Mouse (Mus musculus): ENCODE data around the gene Rft1.

The Rft1 gene

GRCm38 (mm10) chr14:30630811-30631576 lies 23.2 kb upstream of the Rft1 start:
- no peak for DNase-seq (ENCODE audit: low spot score)

GRCm38 (mm10) chr14:30631834-30632233 lies 22.3 kb upstream of the Rft1 start:
- no peak for DNase-seq (ENCODE audit: low spot score)

- DNase-seq (ENCODE audit: low spot score) = no peak
Measured at GRCm38 (mm10) chr14:30633708-30634107, 20.5 kb upstream of the Rft1 start.

- no peak for DNase-seq (ENCODE audit: low spot score)
Measured at GRCm38 (mm10) chr14:30634418-30634817, 19.7 kb upstream of the Rft1 start.

GRCm38 (mm10) chr14:30635219-30635910 lies 18.8 kb upstream of the Rft1 start:
- no peak for DNase-seq (ENCODE audit: low spot score)

GRCm38 (mm10) chr14:30636499-30636898 lies 17.7 kb upstream of the Rft1 start:
- DNase-seq (ENCODE audit: low spot score) = no peak

GRCm38 (mm10) chr14:30637087-30637486 lies 17.1 kb upstream of the Rft1 start:
- no peak for DNase-seq (ENCODE audit: low spot score)

GRCm38 (mm10) chr14:30638009-30638408 lies 16.2 kb upstream of the Rft1 start:
- no peak for DNase-seq (ENCODE audit: low spot score)

GRCm38 (mm10) chr14:30638686-30639085 lies 15.5 kb upstream of the Rft1 start:
- no peak for DNase-seq (ENCODE audit: low spot score)

- no peak for DNase-seq (ENCODE audit: low spot score)
Measured at GRCm38 (mm10) chr14:30641748-30642147, 12.4 kb upstream of the Rft1 start.

- DNase-seq (ENCODE audit: low spot score) = no peak
Measured at GRCm38 (mm10) chr14:30644026-30644425, 10.1 kb upstream of the Rft1 start.

GRCm38 (mm10) chr14:30645066-30645465 lies 9.1 kb upstream of the Rft1 start:
- no peak for DNase-seq (ENCODE audit: low spot score)

- DNase-seq (ENCODE audit: low spot score) = no peak
Measured at GRCm38 (mm10) chr14:30646486-30646885, 7.7 kb upstream of the Rft1 start.

GRCm38 (mm10) chr14:30648478-30648877 lies 5.7 kb upstream of the Rft1 start:
- DNase-seq (ENCODE audit: low spot score) = no peak

GRCm38 (mm10) chr14:30649745-30650144 lies 4.4 kb upstream of the Rft1 start:
- no peak for DNase-seq (ENCODE audit: low spot score)

- DNase-seq (ENCODE audit: low spot score) = no peak
Measured at GRCm38 (mm10) chr14:30650969-30651368, 3.2 kb upstream of the Rft1 start.

GRCm38 (mm10) chr14:30654691-30655228 lies 600 bp downstream of the Rft1 start:
- no peak for DNase-seq (ENCODE audit: low spot score)

GRCm38 (mm10) chr14:30655531-30655930 lies 1.4 kb downstream of the Rft1 start:
- no peak for DNase-seq (ENCODE audit: low spot score)

GRCm38 (mm10) chr14:30666061-30666460 lies 11.9 kb downstream of the Rft1 start:
- DNase-seq (ENCODE audit: low spot score) = no peak

- DNase-seq (ENCODE audit: low spot score) = no peak
Measured at GRCm38 (mm10) chr14:30666604-30667003, 12.4 kb downstream of the Rft1 start.

- DNase-seq (ENCODE audit: low spot score) = no peak
Measured at GRCm38 (mm10) chr14:30670161-30670560, 16.0 kb downstream of the Rft1 start.

- no peak for DNase-seq (ENCODE audit: low spot score)
Measured at GRCm38 (mm10) chr14:30671095-30671985, 17.2 kb downstream of the Rft1 start.
